Mouse (Mus musculus) bone marrow, adult 2 months (tissue): Measurements from ENCODE around the gene Stk19.

ENCODE experiments used
- CTCF ChIP-seq: fragments of 200-500 bp; IDR thresholded peaks from 2 replicates; pipeline ENCODE4 v1.5.1; 2011; ENCODE audit warnings: low read length, control low read depth; ENCODE audit not compliant: control insufficient read depth, insufficient read depth
- POLR2A ChIP-seq: fragments of 200-500 bp; IDR thresholded peaks from 2 replicates; pipeline ENCODE4 v1.6.1; 2011; ENCODE audit warnings: low read depth, mild to moderate bottlenecking, control low read depth, low read length, borderline replicate concordance; ENCODE audit not compliant: control insufficient read depth

DNA sequence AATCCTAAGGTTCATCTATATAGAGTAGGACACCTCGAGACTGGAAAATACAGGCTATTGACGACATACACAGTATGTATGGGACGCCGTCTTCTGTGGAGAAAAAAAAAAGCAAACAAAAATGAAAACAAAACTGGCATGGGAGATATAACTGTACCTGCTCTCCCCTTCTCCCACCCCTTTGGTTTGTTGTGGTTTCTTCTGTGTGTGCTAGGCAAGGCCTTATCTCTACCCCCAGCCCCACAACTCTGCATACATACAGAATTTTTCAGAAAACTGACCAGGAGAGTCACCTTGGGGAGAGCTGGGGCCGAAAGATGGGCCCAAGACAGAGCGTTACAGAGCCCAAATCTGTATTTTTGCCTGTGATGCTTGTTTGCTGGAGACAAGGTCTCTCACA lies 48.0 kb upstream of the Stk19 start:
- TF ChIP-seq CTCF (no peak), POLR2A (no peak)
